Mouse (Mus musculus): ENCODE results near the gene Ces1e. TPM values are rescaled to one million over a fixed set of nuclear protein-coding genes. Genes with fewer than 3 reads are reported as not detected.
A peak's percentile ranks its signal among the peaks of the same experiment; 100 is the strongest.

Ces1e gene
- total and polyA plus RNA-seq, 2 experiments: 82.7 to 135 TPM

DNA sequence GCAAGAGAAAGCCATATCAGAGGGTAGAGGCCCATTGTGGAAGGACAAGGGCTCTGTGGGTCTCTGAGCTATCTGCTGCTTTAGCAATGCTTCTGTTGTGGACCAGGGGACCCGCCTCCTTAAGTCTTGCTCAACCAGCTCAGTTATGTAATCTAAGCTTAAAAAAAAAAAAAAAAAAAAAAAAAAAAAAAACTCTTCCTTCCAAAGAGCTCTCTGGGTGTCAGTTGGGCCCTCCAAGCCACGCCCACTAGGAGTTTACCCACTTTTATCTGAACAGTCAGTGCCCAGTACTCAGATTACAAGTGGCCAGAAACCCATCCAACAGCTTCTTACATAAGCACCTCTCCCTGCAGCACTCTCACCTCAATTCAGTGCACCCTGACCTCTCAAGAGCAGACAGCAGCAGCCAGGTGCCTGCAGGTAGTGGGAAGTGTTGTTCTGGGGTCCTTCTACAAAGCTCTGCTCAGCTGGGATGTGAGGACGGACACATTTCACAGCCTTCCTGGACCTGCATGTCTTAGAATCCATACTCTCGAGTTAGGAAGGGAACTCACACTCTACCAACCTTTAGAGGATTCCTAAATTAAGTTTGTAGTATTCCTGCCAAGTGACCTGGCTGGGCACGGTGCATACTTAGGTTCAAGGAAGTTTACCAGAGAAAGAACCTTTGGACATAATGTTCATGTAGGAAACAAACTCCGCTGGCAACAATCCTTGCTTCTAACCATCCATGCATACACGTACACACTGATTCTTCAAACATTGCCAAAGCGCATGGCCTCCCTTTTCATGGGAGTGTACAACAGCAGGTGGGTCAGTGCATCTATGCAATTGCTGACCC lies 31.5 kb downstream of the Ces1e start, which contains the start of gene Ces1d:
TSS of gene Ces1d (minus strand) at position 154 of the 841 bp plus-strand sequence.
- 15% methylated on average over 8 of the region's 8 CpGs for WGBS
- Histone ChIP-seq H3K36me3 (ENCODE audit: control insufficient read depth, insufficient read depth, low read length) (peaks cover 30% of the 10 kb centered on the region), H3K4me1 (ENCODE audit: control insufficient read depth, insufficient read depth, low read length) (peaks cover 26% of the 10 kb centered on the region), H3K9ac (ENCODE audit: low read depth, low read length) (peak within 1 kb of the TSS; percentile 84), H3K4me3 (ENCODE audit: insufficient read depth, low read depth, low read length) (peak within 1 kb of the TSS; percentile 65), H3K79me2 (ENCODE audit: control insufficient read depth, insufficient read depth, low read length) (peaks cover 17% of the 10 kb centered on the region; the same call in 1 of the 2 replicates), H3K27ac (replicated peaks; ENCODE audit: insufficient read depth, low read depth, low read length) (peak within 1 kb of the TSS; percentile 93), H3K27me3 (ENCODE audit: control insufficient read depth, insufficient read depth, low read length) (no peaks in the 10 kb centered on the region)
- peak; percentile 68; the same call in 1 of the 2 replicates for TF ChIP-seq POLR2A (IDR thresholded peaks at IDR 0.05; ENCODE audit: extremely low read depth, insufficient read depth, low read length)
- TF ChIP-seq CTCF (IDR thresholded peaks at IDR 0.05; ENCODE audit: low read depth, low read length): no peak
- peak; percentile 100 for DNase-seq (ENCODE audit: extremely low read depth, low read depth, low spot score)

DNA sequence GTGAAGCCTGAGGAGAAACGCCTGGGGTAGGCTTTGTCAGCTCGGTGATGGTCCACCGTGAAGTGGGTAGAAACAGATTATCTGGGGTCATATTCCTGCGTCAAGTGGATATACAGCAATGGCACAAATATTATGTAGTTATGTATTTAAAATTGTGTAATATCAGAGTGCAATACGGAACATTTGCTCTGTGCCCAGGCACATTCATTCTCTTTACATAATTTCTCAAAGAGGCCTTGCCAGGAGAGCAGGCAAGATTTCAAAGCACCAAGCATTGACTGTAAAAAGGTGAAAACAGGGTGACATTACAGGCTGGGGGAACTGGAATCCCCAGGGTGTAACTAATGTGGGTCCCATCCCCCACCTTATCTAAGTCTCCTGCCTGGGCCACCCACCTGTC lies 33.0 kb downstream of the Ces1e start:
- H3K4me3 ChIP-seq (ENCODE audit: insufficient read depth, low read depth, low read length): peak overlapping the region; percentile 65
- peak; percentile 67 for DNase-seq (ENCODE audit: extremely low read depth, low read depth, low spot score)

DNA sequence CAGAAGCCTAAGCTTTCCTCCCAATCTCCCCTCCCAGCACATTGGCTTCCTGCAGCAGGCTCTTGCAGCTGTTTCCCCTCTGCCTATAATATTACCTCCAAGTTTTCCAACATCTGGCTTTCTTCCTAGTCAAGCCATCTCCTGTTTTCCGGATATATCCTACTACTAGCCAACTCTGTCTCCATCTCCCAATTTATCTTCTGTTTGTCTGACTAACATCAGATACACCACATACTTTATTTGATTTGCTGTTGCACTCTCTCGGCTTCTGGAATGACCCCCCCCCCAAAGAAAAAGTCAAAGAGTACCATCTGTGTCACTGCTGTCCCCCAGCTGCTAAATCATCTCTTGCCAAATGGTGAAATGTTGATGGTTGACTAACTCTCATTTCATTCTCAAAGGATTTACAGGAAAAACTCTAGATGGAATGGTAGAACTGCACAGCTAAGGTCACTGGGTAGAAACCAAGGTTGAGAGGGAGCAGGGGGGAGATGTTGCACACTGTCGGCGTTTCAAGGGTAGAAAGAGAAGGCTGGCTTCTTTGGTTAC lies 48.8 kb downstream of the Ces1e start:
- TF ChIP-seq CTCF (IDR thresholded peaks at IDR 0.05; ENCODE audit: low read depth, low read length): no peak
- no peak for TF ChIP-seq POLR2A (IDR thresholded peaks at IDR 0.05; ENCODE audit: extremely low read depth, insufficient read depth, low read length)

More for the DNA sequence above, 33.0 kb downstream of the Ces1e start:
- Histone ChIP-seq H3K4me1 (ENCODE audit: control insufficient read depth, insufficient read depth, low read length) (peaks cover 35% of the 10 kb centered on the region), H3K79me2 (ENCODE audit: control insufficient read depth, insufficient read depth, low read length) (peaks cover 17% of the 10 kb centered on the region; the same call in 1 of the 2 replicates), H3K27me3 (ENCODE audit: control insufficient read depth, insufficient read depth, low read length) (no peaks in the 10 kb centered on the region), H3K9ac (ENCODE audit: low read depth, low read length) (peak overlapping the region; percentile 84), H3K27ac (replicated peaks; ENCODE audit: insufficient read depth, low read depth, low read length) (peak overlapping the region; percentile 93), H3K36me3 (ENCODE audit: control insufficient read depth, insufficient read depth, low read length) (peaks cover 43% of the 10 kb centered on the region)
- 17% methylated on average over 5 of the region's 5 CpGs for WGBS
- no peak for TF ChIP-seq CTCF (IDR thresholded peaks at IDR 0.05; ENCODE audit: low read depth, low read length)
- TF ChIP-seq POLR2A (IDR thresholded peaks at IDR 0.05; ENCODE audit: extremely low read depth, insufficient read depth, low read length): no peak

GRCm38 (mm10) chr8:93176593-93176992 lies 52.8 kb downstream of the Ces1e start:
- H3K36me3 ChIP-seq (ENCODE audit: control insufficient read depth, insufficient read depth, low read length): peaks cover 91% of the 10 kb centered on the region
- no peaks in the 10 kb centered on the region for H3K79me2 ChIP-seq (ENCODE audit: control insufficient read depth, insufficient read depth, low read length)
- peaks cover 3% of the 10 kb centered on the region; the same call in 1 of the 2 replicates for H3K4me1 ChIP-seq (ENCODE audit: control insufficient read depth, insufficient read depth, low read length)
- H3K4me3 ChIP-seq (ENCODE audit: insufficient read depth, low read depth, low read length): no peak overlapping the region
- 80% methylated on average over 1 of the region's 1 CpGs for WGBS
- DNase-seq (ENCODE audit: extremely low read depth, low read depth, low spot score): no peak
- TF ChIP-seq CTCF (IDR thresholded peaks at IDR 0.05; ENCODE audit: low read depth, low read length) (no peak), POLR2A (IDR thresholded peaks at IDR 0.05; ENCODE audit: extremely low read depth, insufficient read depth, low read length) (no peak)
- 0 out of 2 replicates have a peak overlapping the region, but pooled peaks have one; percentile 1 for H3K27ac ChIP-seq (replicated peaks; ENCODE audit: insufficient read depth, low read depth, low read length)
- H3K27me3 ChIP-seq (ENCODE audit: control insufficient read depth, insufficient read depth, low read length): no peaks in the 10 kb centered on the region
- no peak overlapping the region for H3K9ac ChIP-seq (ENCODE audit: low read depth, low read length)

More for the DNA sequence above, 48.8 kb downstream of the Ces1e start:
- no peak overlapping the region for H3K9ac ChIP-seq (ENCODE audit: low read depth, low read length)
- peaks cover 3% of the 10 kb centered on the region; the same call in 1 of the 2 replicates for H3K4me1 ChIP-seq (ENCODE audit: control insufficient read depth, insufficient read depth, low read length)
- H3K36me3 ChIP-seq (ENCODE audit: control insufficient read depth, insufficient read depth, low read length): peaks cover 89% of the 10 kb centered on the region
- H3K27me3 ChIP-seq (ENCODE audit: control insufficient read depth, insufficient read depth, low read length): no peaks in the 10 kb centered on the region
- WGBS: 65% methylated on average over 4 of the region's 4 CpGs
- no peak overlapping the region for H3K4me3 ChIP-seq (ENCODE audit: insufficient read depth, low read depth, low read length)
- H3K27ac ChIP-seq (replicated peaks; ENCODE audit: insufficient read depth, low read depth, low read length): no peak overlapping the region
- no peak for DNase-seq (ENCODE audit: extremely low read depth, low read depth, low spot score)
- H3K79me2 ChIP-seq (ENCODE audit: control insufficient read depth, insufficient read depth, low read length): no peaks in the 10 kb centered on the region

DNA sequence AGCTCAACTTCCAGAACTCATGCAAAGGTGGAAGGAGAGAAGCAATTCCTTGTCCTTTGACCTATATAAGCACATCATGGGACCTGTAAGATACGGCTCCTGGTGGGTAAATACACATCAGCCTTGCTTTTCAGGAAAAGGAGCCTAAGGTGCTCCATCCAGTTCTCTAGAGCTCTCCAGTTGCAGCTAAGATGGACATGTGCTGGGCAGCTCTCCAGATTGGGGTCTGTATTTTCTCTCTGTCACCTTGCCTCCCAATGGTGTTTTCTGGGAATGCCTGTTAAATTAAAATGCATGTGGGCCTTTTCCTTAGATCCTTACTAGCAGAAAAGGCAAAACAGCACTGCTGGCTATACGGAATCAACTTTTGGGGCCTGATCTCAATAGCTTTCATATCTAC lies 54.9 kb downstream of the Ces1e start:
- no peak for DNase-seq (ENCODE audit: extremely low read depth, low read depth, low spot score)
- Histone ChIP-seq H3K4me1 (ENCODE audit: control insufficient read depth, insufficient read depth, low read length) (peaks cover 3% of the 10 kb centered on the region; the same call in 1 of the 2 replicates), H3K27me3 (ENCODE audit: control insufficient read depth, insufficient read depth, low read length) (no peaks in the 10 kb centered on the region), H3K36me3 (ENCODE audit: control insufficient read depth, insufficient read depth, low read length) (peaks cover 89% of the 10 kb centered on the region), H3K9ac (ENCODE audit: low read depth, low read length) (no peak overlapping the region), H3K79me2 (ENCODE audit: control insufficient read depth, insufficient read depth, low read length) (no peaks in the 10 kb centered on the region), H3K4me3 (ENCODE audit: insufficient read depth, low read depth, low read length) (no peak overlapping the region), H3K27ac (replicated peaks; ENCODE audit: insufficient read depth, low read depth, low read length) (no peak overlapping the region)
- 74% methylated on average over 2 of the region's 2 CpGs for WGBS
- no peak for TF ChIP-seq POLR2A (IDR thresholded peaks at IDR 0.05; ENCODE audit: extremely low read depth, insufficient read depth, low read length)
- TF ChIP-seq CTCF (IDR thresholded peaks at IDR 0.05; ENCODE audit: low read depth, low read length): no peak
